ENCODE assay signal across 18 mouse cellular contexts in genomic region chr13:60618287-60618686, GRCm38 (mm10). TPM values are rescaled to one million over a fixed set of nuclear protein-coding genes. Genes with fewer than 3 reads are reported as not detected.
DNase-seq lines count a peak whose midpoint lies in the region; ATAC-seq and TF ChIP-seq lines count a peak whose summit lies in the region.
"Had no signal": no experiment of that assay in that cellular context is flagged by ENCODE, and none has a peak within 500 bp of the region (broad histone marks: within the 10 kb centered on the region; RNA-seq: fewer than 3 reads in every experiment).

No protein-coding gene starts in this region.

- H3K9ac ChIP-seq in heart, embryonic 11.5 days (ENCODE audit: low read depth, low read length): no peak overlapping the region
- H3K9ac ChIP-seq in liver, embryonic 11.5 days (ENCODE audit: low read depth, low read length): 0 out of 2 replicates have a peak overlapping the region, but pooled peaks have one; percentile 7
- H3K9ac ChIP-seq in stomach, postnatal 0 days (ENCODE audit: low read length): no peak overlapping the region
- H3K9ac ChIP-seq: embryonic facial prominence, embryonic 13.5 days; forebrain, embryonic 13.5 days; midbrain, embryonic 12.5 days had no signal

- peak overlapping the region; percentile 27 for H3K4me2 ChIP-seq in heart, embryonic 11.5 days
- H3K4me2 ChIP-seq in liver, embryonic 11.5 days: peak overlapping the region; percentile 36
- H3K4me2 ChIP-seq in stomach, postnatal 0 days (replicated peaks; ENCODE audit: low read depth): no peak overlapping the region
- H3K4me2 ChIP-seq: embryonic facial prominence, embryonic 13.5 days; forebrain, embryonic 13.5 days; midbrain, embryonic 12.5 days had no signal

- ATAC-seq in heart, embryonic 11.5 days (replicated peaks; ENCODE audit: insufficient number of reproducible peaks, low FRiP score, low TSS enrichment): no peak
- peak; percentile 68 for ATAC-seq in liver, embryonic 11.5 days (replicated peaks; ENCODE audit: low FRiP score)
- ATAC-seq in stomach, postnatal 0 days (ENCODE audit: low FRiP score, low TSS enrichment): peak; percentile 80
- ATAC-seq: forebrain, embryonic 13.5 days had no signal

- H3K4me1 ChIP-seq in heart, embryonic 11.5 days (ENCODE audit: control insufficient read depth, insufficient read depth, low read length): peaks cover 36% of the 10 kb centered on the region
- peaks cover 37% of the 10 kb centered on the region for H3K4me1 ChIP-seq in liver, embryonic 11.5 days (replicated peaks; ENCODE audit: control insufficient read depth, insufficient read depth, low read length)
- no peaks in the 10 kb centered on the region for H3K4me1 ChIP-seq in stomach, postnatal 0 days (replicated peaks; ENCODE audit: control insufficient read depth, insufficient read depth)

- no peak for TF ChIP-seq CTCF in stomach, postnatal 0 days (IDR thresholded peaks at IDR 0.05; ENCODE audit: low read depth)

- TF ChIP-seq EP300 in stomach, postnatal 0 days (optimal IDR thresholded peaks at IDR 0.05): no peak

- no peak for DNase-seq in heart, adult 18-20 months
- peak; percentile 41 to 63 for DNase-seq in urinary bladder, adult 18-20 months (ENCODE audit: low spot score in 2 of 2)
- no peak for DNase-seq in urinary bladder, postnatal 25 days (ENCODE audit: low spot score)
- DNase-seq in liver, embryonic 11.5 days (ENCODE audit: low spot score): no peak
- DNase-seq in stomach, postnatal 0 days (ENCODE audit: low spot score): peak; percentile 24
- no peak for DNase-seq in c-Kit-positive CD71-positive TER-119-positive erythroid progenitor cells, embryonic 14.5 days (ENCODE audit: low spot score)
- DNase-seq in layer of hippocampus, adult 9-10 months (ENCODE audit: low spot score): no peak
- DNase-seq: B cell, adult 2 months; cerebellum, postnatal 36 days; gastrocnemius, postnatal 14 days; heart, postnatal 36 days; kidney, adult 9 months; layer of hippocampus, postnatal 36 days; lung, postnatal 14 days had no signal

- H3K27me3 ChIP-seq in heart, embryonic 11.5 days (ENCODE audit: control insufficient read depth, insufficient read depth, low read length): no peaks in the 10 kb centered on the region
- no peaks in the 10 kb centered on the region for H3K27me3 ChIP-seq in liver, embryonic 11.5 days (replicated peaks; ENCODE audit: control insufficient read depth, insufficient read depth, low read length)
- no peaks in the 10 kb centered on the region for H3K27me3 ChIP-seq in stomach, postnatal 0 days (ENCODE audit: control insufficient read depth, insufficient read depth, low read length)
- H3K27me3 ChIP-seq: embryonic facial prominence, embryonic 13.5 days; forebrain, embryonic 13.5 days; midbrain, embryonic 12.5 days had no signal

- H3K36me3 ChIP-seq in heart, embryonic 11.5 days (ENCODE audit: control insufficient read depth, insufficient read depth, low read length): no peaks in the 10 kb centered on the region
- no peaks in the 10 kb centered on the region for H3K36me3 ChIP-seq in liver, embryonic 11.5 days (ENCODE audit: control insufficient read depth, insufficient read depth, low read length)
- H3K36me3 ChIP-seq in stomach, postnatal 0 days (ENCODE audit: control insufficient read depth, insufficient read depth, low read length): no peaks in the 10 kb centered on the region
- H3K36me3 ChIP-seq: embryonic facial prominence, embryonic 13.5 days had no signal

- 17% methylated on average over 9 of the region's 9 CpGs for WGBS in heart, embryonic 11.5 days (ENCODE audit: insufficient replicate concordance)
- 27% methylated on average over 9 of the region's 9 CpGs for WGBS in liver, embryonic 11.5 days
- 33% methylated on average over 9 of the region's 9 CpGs for WGBS in stomach, postnatal 0 days

- H3K9me3 ChIP-seq in heart, embryonic 11.5 days (replicated peaks; ENCODE audit: control insufficient read depth, low read length): no peaks in the 10 kb centered on the region
- no peaks in the 10 kb centered on the region for H3K9me3 ChIP-seq in liver, embryonic 11.5 days (ENCODE audit: control insufficient read depth, low read length)
- H3K9me3 ChIP-seq in stomach, postnatal 0 days (ENCODE audit: control insufficient read depth, low read length): no peaks in the 10 kb centered on the region
- H3K9me3 ChIP-seq: embryonic facial prominence, embryonic 13.5 days; forebrain, embryonic 13.5 days; midbrain, embryonic 12.5 days had no signal

- H3K27ac ChIP-seq in heart, embryonic 11.5 days (ENCODE audit: low read depth, low read length): no peak overlapping the region
- H3K27ac ChIP-seq in liver, embryonic 11.5 days (ENCODE audit: low read depth, low read length): peak overlapping the region; percentile 35; the same call in 1 of the 2 replicates
- H3K27ac ChIP-seq in stomach, postnatal 0 days (replicated peaks): no peak overlapping the region
- H3K27ac ChIP-seq: embryonic facial prominence, embryonic 13.5 days; forebrain, embryonic 13.5 days; midbrain, embryonic 12.5 days had no signal

- no peak overlapping the region for H3K4me3 ChIP-seq in heart, embryonic 11.5 days (ENCODE audit: low read depth, low read length)
- H3K4me3 ChIP-seq in liver, embryonic 11.5 days (ENCODE audit: low read depth, low read length): no peak overlapping the region
- no peak overlapping the region for H3K4me3 ChIP-seq in stomach, postnatal 0 days (ENCODE audit: low read depth, low read length)
- H3K4me3 ChIP-seq: embryonic facial prominence, embryonic 13.5 days; forebrain, embryonic 13.5 days; midbrain, embryonic 12.5 days had no signal

RNA-seq across cellular contexts. Expression of gene Dapk1, which starts 16.5 kb away (rescaled TPM):
- 9.2 and 9.8 TPM in 2 replicates for polyA plus RNA-seq in heart, embryonic 11.5 days (2014; fragmentation: Nextera tagmentation; extraction: Ambion mirVana)
- total RNA-seq in heart, adult 18-20 months (2021): 10 to 100 TPM; 27.7 to 30.2 TPM
- 16.4 TPM in 2 replicates for polyA plus RNA-seq in liver, embryonic 11.5 days (2014; fragmentation: Nextera tagmentation; extraction: Ambion mirVana)
- 4.8 and 5.4 TPM in 2 replicates for polyA plus RNA-seq in stomach, postnatal 0 days (2015; fragmentation: Nextera tagmentation; extraction: Ambion mirVana)

Comparison
In these comparisons a context has a peak if more than half of its experiments do, and no peak if none do; other contexts are left out.
1. DNase-seq: peak in urinary bladder, adult 18-20 months (2 of 2) and stomach, postnatal 0 days (single experiment); none in heart, adult 18-20 months (0 of 2), urinary bladder, postnatal 25 days (single experiment), liver, embryonic 11.5 days (single experiment), c-Kit-positive CD71-positive TER-119-positive erythroid progenitor cells, embryonic 14.5 days (single experiment) and layer of hippocampus, adult 9-10 months (single experiment).